Mouse (Mus musculus): ENCODE results near the gene Tent5a. TPM values are rescaled to one million over a fixed set of nuclear protein-coding genes. Genes with fewer than 3 reads are reported as not detected.
A peak's percentile ranks its signal among the peaks of the same experiment; 100 is the strongest.

The Tent5a gene
- polyA plus RNA-seq, 1 experiment from 2014 or later: 2.1 TPM

- Histone ChIP-seq H3K36me3 (ENCODE audit: poor library complexity, severe bottlenecking) (no peaks in the 10 kb centered on the region), H3K4me1 (peaks cover 9% of the 10 kb centered on the region), H3K4me3 (no peak overlapping the region), H3K27ac (no peak overlapping the region), H3K9ac (no peak overlapping the region), H3K9me3 (replicated peaks) (no peaks in the 10 kb centered on the region), H3K4me2 (no peak overlapping the region), H3K27me3 (peaks cover 5% of the 10 kb centered on the region; the same call in 1 of the 2 replicates)
- WGBS: 60% methylated on average over 2 of the region's 2 CpGs
- no peak for ATAC-seq
Observed at GRCm38 (mm10) chr9:85331521-85331920, 4.4 kb upstream of the Tent5a start.

GRCm38 (mm10) chr9:85328259-85328658 is 1.1 kb upstream of the Tent5a start:
- 1% methylated on average over 16 of the region's 16 CpGs for WGBS
- H3K27ac ChIP-seq: no peak overlapping the region
- peak; percentile 54 for ATAC-seq
- peak overlapping the region; percentile 67 for H3K4me3 ChIP-seq
- peak overlapping the region; percentile 64 for H3K9ac ChIP-seq
- no peaks in the 10 kb centered on the region for H3K36me3 ChIP-seq (ENCODE audit: poor library complexity, severe bottlenecking)
- peaks cover 14% of the 10 kb centered on the region for H3K4me1 ChIP-seq
- H3K27me3 ChIP-seq: peaks cover 25% of the 10 kb centered on the region
- no peaks in the 10 kb centered on the region for H3K9me3 ChIP-seq (replicated peaks)
- H3K4me2 ChIP-seq: peak overlapping the region; percentile 94

- Histone ChIP-seq H3K9ac (peak overlapping the region; percentile 64), H3K36me3 (ENCODE audit: poor library complexity, severe bottlenecking) (no peaks in the 10 kb centered on the region), H3K4me3 (peak overlapping the region; percentile 67), H3K4me2 (peak overlapping the region; percentile 94), H3K9me3 (replicated peaks) (no peaks in the 10 kb centered on the region), H3K27ac (no peak overlapping the region), H3K27me3 (peaks cover 25% of the 10 kb centered on the region), H3K4me1 (peaks cover 14% of the 10 kb centered on the region)
- ATAC-seq: peak; percentile 63
- under 1% methylated on average over 73 of the region's 88 CpGs for whole genome bisulfite sequencing
Observed at GRCm38 (mm10) chr9:85326292-85327241, 581 bp downstream of the Tent5a start.

- H3K4me2 ChIP-seq: peak overlapping the region; percentile 94
- peaks cover 14% of the 10 kb centered on the region for H3K4me1 ChIP-seq
- peak overlapping the region; percentile 67 for H3K4me3 ChIP-seq
- no peak for ATAC-seq
- 40% methylated on average over 17 of the region's 17 CpGs for WGBS
- H3K27ac ChIP-seq: no peak overlapping the region
- no peaks in the 10 kb centered on the region for H3K36me3 ChIP-seq (ENCODE audit: poor library complexity, severe bottlenecking)
- H3K9me3 ChIP-seq (replicated peaks): no peaks in the 10 kb centered on the region
- H3K9ac ChIP-seq: no peak overlapping the region
- H3K27me3 ChIP-seq: peaks cover 25% of the 10 kb centered on the region
Observed at GRCm38 (mm10) chr9:85325201-85325868, 1.8 kb downstream of the Tent5a start.

- H3K27me3 ChIP-seq: peaks cover 25% of the 10 kb centered on the region
- H3K9ac ChIP-seq: no peak overlapping the region
- ATAC-seq: no peak
- H3K36me3 ChIP-seq (ENCODE audit: poor library complexity, severe bottlenecking): no peaks in the 10 kb centered on the region
- no peak overlapping the region for H3K27ac ChIP-seq
- no peak overlapping the region; the same call in 1 of the 2 replicates for H3K4me2 ChIP-seq
- no peaks in the 10 kb centered on the region for H3K9me3 ChIP-seq (replicated peaks)
- WGBS: 87% methylated on average over 11 of the region's 11 CpGs
- H3K4me1 ChIP-seq: peaks cover 14% of the 10 kb centered on the region
- H3K4me3 ChIP-seq: no peak overlapping the region
Observed at GRCm38 (mm10) chr9:85324158-85324875, 2.8 kb downstream of the Tent5a start.

GRCm38 (mm10) chr9:85320167-85320951 is 6.8 kb downstream of the Tent5a start:
- ATAC-seq: 0 out of 2 replicates have a peak, but pooled peaks have one; percentile 21

GRCm38 (mm10) chr9:85316122-85316521 is 11.0 kb downstream of the Tent5a start:
- Histone ChIP-seq H3K4me3 (no peak overlapping the region), H3K9me3 (replicated peaks) (no peaks in the 10 kb centered on the region), H3K36me3 (ENCODE audit: poor library complexity, severe bottlenecking) (no peaks in the 10 kb centered on the region), H3K4me2 (no peak overlapping the region), H3K27ac (no peak overlapping the region), H3K9ac (no peak overlapping the region), H3K27me3 (no peaks in the 10 kb centered on the region), H3K4me1 (no peaks in the 10 kb centered on the region)
- ATAC-seq: no peak
- 40% methylated on average over 1 of the region's 1 CpGs for WGBS

More at GRCm38 (mm10) chr9:85320167-85320951, 6.8 kb downstream of the Tent5a start:
- Histone ChIP-seq H3K9me3 (replicated peaks) (no peaks in the 10 kb centered on the region), H3K36me3 (ENCODE audit: poor library complexity, severe bottlenecking) (no peaks in the 10 kb centered on the region), H3K4me1 (no peaks in the 10 kb centered on the region), H3K4me3 (no peak overlapping the region), H3K9ac (no peak overlapping the region), H3K27me3 (0 out of 2 replicates have a peak, but pooled peaks cover 11% of the 10 kb centered on the region), H3K27ac (no peak overlapping the region), H3K4me2 (no peak overlapping the region)
- 70% methylated on average over 8 of the region's 8 CpGs for WGBS

- WGBS: 86% methylated on average over 6 of the region's 6 CpGs
- H3K36me3 ChIP-seq (ENCODE audit: poor library complexity, severe bottlenecking): no peaks in the 10 kb centered on the region
- H3K4me1 ChIP-seq: no peaks in the 10 kb centered on the region
- H3K4me3 ChIP-seq: no peak within 1 kb of the TSS
- no peaks in the 10 kb centered on the region for H3K27me3 ChIP-seq
- H3K9ac ChIP-seq: no peak within 1 kb of the TSS
- H3K27ac ChIP-seq: no peak within 1 kb of the TSS
- ATAC-seq: no peak
- no peak within 1 kb of the TSS for H3K4me2 ChIP-seq
- H3K9me3 ChIP-seq (replicated peaks): no peaks in the 10 kb centered on the region
Observed at GRCm38 (mm10) chr9:85312473-85312872, 14.7 kb downstream of the Tent5a start, which contains the start of gene Gm11114. TSS of gene Gm11114 (plus strand) at chr9:85312773.

GRCm38 (mm10) chr9:85303378-85303777 is 23.8 kb downstream of the Tent5a start:
- H3K4me2 ChIP-seq: no peak overlapping the region
- 0 out of 2 replicates have a peak, but pooled peaks cover 4% of the 10 kb centered on the region for H3K4me1 ChIP-seq
- no peak overlapping the region for H3K9ac ChIP-seq
- no peak for ATAC-seq
- 95% methylated on average over 3 of the region's 3 CpGs for WGBS
- no peaks in the 10 kb centered on the region for H3K9me3 ChIP-seq (replicated peaks)
- no peak overlapping the region for H3K4me3 ChIP-seq
- H3K27me3 ChIP-seq: no peaks in the 10 kb centered on the region
- H3K36me3 ChIP-seq (ENCODE audit: poor library complexity, severe bottlenecking): no peaks in the 10 kb centered on the region
- no peak overlapping the region for H3K27ac ChIP-seq

GRCm38 (mm10) chr9:85302849-85303248 is 24.3 kb downstream of the Tent5a start:
- WGBS: 86% methylated on average over 4 of the region's 4 CpGs
- Histone ChIP-seq H3K9ac (no peak overlapping the region), H3K9me3 (replicated peaks) (no peaks in the 10 kb centered on the region), H3K4me1 (0 out of 2 replicates have a peak, but pooled peaks cover 4% of the 10 kb centered on the region), H3K36me3 (ENCODE audit: poor library complexity, severe bottlenecking) (no peaks in the 10 kb centered on the region), H3K4me3 (no peak overlapping the region), H3K27me3 (no peaks in the 10 kb centered on the region), H3K4me2 (no peak overlapping the region), H3K27ac (no peak overlapping the region)
- ATAC-seq: no peak

- H3K4me1 ChIP-seq: no peaks in the 10 kb centered on the region
- H3K36me3 ChIP-seq (ENCODE audit: poor library complexity, severe bottlenecking): no peaks in the 10 kb centered on the region
- H3K9ac ChIP-seq: no peak overlapping the region
- no peaks in the 10 kb centered on the region for H3K9me3 ChIP-seq (replicated peaks)
- WGBS: 70% methylated on average over 2 of the region's 2 CpGs
- H3K4me2 ChIP-seq: no peak overlapping the region
- ATAC-seq: no peak
- no peaks in the 10 kb centered on the region for H3K27me3 ChIP-seq
- H3K4me3 ChIP-seq: no peak overlapping the region
- H3K27ac ChIP-seq: no peak overlapping the region
Observed at GRCm38 (mm10) chr9:85274114-85274513, 53.0 kb downstream of the Tent5a start.

Measured in forebrain, embryonic 13.5 days (tissue).